Comparison of ENCODE assay signal across 8 mouse cellular contexts in genomic region chr9:94538823-94539143, GRCm38 (mm10). TPM values are rescaled to one million over a fixed set of nuclear protein-coding genes. Genes with fewer than 3 reads are reported as not detected.
A peak's percentile ranks its signal among the peaks of the same experiment; 100 is the strongest.
DNase-seq lines count a peak whose midpoint lies in the region; ATAC-seq and TF ChIP-seq lines count a peak whose summit lies in the region.

No protein-coding gene starts in this region.

- peak overlapping the region; percentile 73 for H3K4me2 ChIP-seq in limb, embryonic 15.5 days
- H3K4me2 ChIP-seq in stomach, embryonic 16.5 days (ENCODE audit: low read depth, low read length), result peak overlapping the region; percentile 72

- no peaks in the 10 kb centered on the region for H3K9me3 ChIP-seq in limb, embryonic 15.5 days
- no peaks in the 10 kb centered on the region for H3K9me3 ChIP-seq in stomach, embryonic 16.5 days (replicated peaks; ENCODE audit: control insufficient read depth, low read length)

- no peak for ATAC-seq in limb, embryonic 15.5 days (ENCODE audit: insufficient number of reproducible peaks, low FRiP score, low TSS enrichment, low read depth)
- peak; percentile 59 for ATAC-seq in stomach, embryonic 16.5 days (ENCODE audit: insufficient read depth, low FRiP score)

- H3K27ac ChIP-seq in cerebellum, adult 2 months (ENCODE audit: insufficient read depth, low read length), result peak overlapping the region; percentile 81
- H3K27ac ChIP-seq in limb, embryonic 15.5 days, result peak overlapping the region; percentile 99
- peak overlapping the region; percentile 98 for H3K27ac ChIP-seq in stomach, embryonic 16.5 days (ENCODE audit: low read length)

- WGBS in cerebellum, adult 2 months, result under 1% methylated on average over 22 of the region's 22 CpGs
- WGBS in limb, embryonic 15.5 days, result under 1% methylated on average over 22 of the region's 22 CpGs
- 1% methylated on average over 22 of the region's 22 CpGs for WGBS in stomach, embryonic 16.5 days

- no peaks in the 10 kb centered on the region; the same call in 1 of the 2 replicates for H3K4me1 ChIP-seq in cerebellum, adult 2 months (ENCODE audit: control insufficient read depth, insufficient read depth, low read length)
- peaks cover 2% of the 10 kb centered on the region; the same call in 1 of the 2 replicates for H3K4me1 ChIP-seq in limb, embryonic 15.5 days
- H3K4me1 ChIP-seq in stomach, embryonic 16.5 days (ENCODE audit: control insufficient read depth, insufficient read depth, low read length), result peaks cover 12% of the 10 kb centered on the region

- TF ChIP-seq CTCF in cerebellum, adult 2 months (IDR thresholded peaks at IDR 0.05; ENCODE audit: borderline replicate concordance, insufficient read depth, low read depth, low read length), result no peak

- no peak for TF ChIP-seq POLR2A in cerebellum, adult 2 months (IDR thresholded peaks at IDR 0.05; ENCODE audit: borderline replicate concordance, insufficient read depth, low read length)

- peak overlapping the region; percentile 75 for H3K9ac ChIP-seq in limb, embryonic 15.5 days
- H3K9ac ChIP-seq in stomach, embryonic 16.5 days (ENCODE audit: low read length), result peak overlapping the region; percentile 91

- no peaks in the 10 kb centered on the region for H3K27me3 ChIP-seq in cerebellum, adult 2 months (ENCODE audit: control insufficient read depth, insufficient read depth, low read length)
- no peaks in the 10 kb centered on the region for H3K27me3 ChIP-seq in limb, embryonic 15.5 days
- H3K27me3 ChIP-seq in stomach, embryonic 16.5 days (ENCODE audit: control insufficient read depth, insufficient read depth, low read length), result no peaks in the 10 kb centered on the region

- peak overlapping the region; percentile 91 for H3K4me3 ChIP-seq in cerebellum, adult 2 months (replicated peaks; ENCODE audit: insufficient read depth, low read depth, low read length)
- peak overlapping the region; percentile 87 for H3K4me3 ChIP-seq in limb, embryonic 15.5 days
- peak overlapping the region; percentile 83 for H3K4me3 ChIP-seq in stomach, embryonic 16.5 days (replicated peaks; ENCODE audit: low read length)

- no peak for DNase-seq in cerebellum, adult 2 months
- no peak for DNase-seq in cerebellum, adult 9-11 months
- peak; percentile 43 for DNase-seq in retina, adult 2 months (ENCODE audit: low read depth, low spot score)
- DNase-seq in retina, embryonic 14.5 days (ENCODE audit: low spot score), result no peak
- no peak for DNase-seq in cerebellum, postnatal 36 days
- DNase-seq in embryo, embryonic 10 days (ENCODE audit: low spot score), result no peak

- no peaks in the 10 kb centered on the region for H3K36me3 ChIP-seq in limb, embryonic 15.5 days
- no peaks in the 10 kb centered on the region for H3K36me3 ChIP-seq in stomach, embryonic 16.5 days (ENCODE audit: control insufficient read depth, insufficient read depth, low read length)

RNA-seq across cellular contexts. Expression of gene 1190002N15Rik, which starts 0.9 kb away (rescaled TPM):
- polyA plus RNA-seq in cerebellum, adult 2 months (2012; rRNA removed), result 71.6 and 82.3 TPM in 2 replicates
- polyA plus RNA-seq in limb, embryonic 15.5 days (2015; fragmentation: Nextera tagmentation; extraction: Ambion mirVana), result 20.1 and 23.6 TPM in 2 replicates
- polyA plus RNA-seq in stomach, embryonic 16.5 days (2015; fragmentation: Nextera tagmentation; extraction: Ambion mirVana), result 5.5 and 6.0 TPM in 2 replicates
